Mouse (Mus musculus): ENCODE measurements around the gene Larp6. TPM values are rescaled to one million over a fixed set of nuclear protein-coding genes. Genes with fewer than 3 reads are reported as not detected.

Larp6 gene
- total and polyA plus RNA-seq, 2 experiments from 2014 or later: 26.0 to 33.4 TPM

- Histone ChIP-seq H3K4me3 (ENCODE audit: low read length) (no peak overlapping the region), H3K4me1 (ENCODE audit: insufficient read depth, low read length) (no peaks in the 10 kb centered on the region), H3K9ac (replicated peaks; ENCODE audit: low read length) (no peak overlapping the region), H3K27ac (no peak overlapping the region), H3K9me3 (ENCODE audit: low read length) (no peaks in the 10 kb centered on the region), H3K36me3 (ENCODE audit: insufficient read depth, low read length) (no peaks in the 10 kb centered on the region), H3K27me3 (ENCODE audit: insufficient read depth, low read length) (no peaks in the 10 kb centered on the region; the same call in 1 of the 2 replicates), H3K4me2 (ENCODE audit: low read depth, low read length) (no peak overlapping the region)
- no peak for DNase-seq (ENCODE audit: low spot score)
- WGBS: 67% methylated on average over 2 of the region's 2 CpGs
- peak; percentile 57 for TF ChIP-seq CTCF (IDR thresholded peaks at IDR 0.05; ENCODE audit: low read depth)
- ATAC-seq: no peak
These were observed 18.8 kb upstream of the Larp6 start for GRCm38 (mm10) chr9:60693986-60694385.

- H3K27me3 ChIP-seq (ENCODE audit: insufficient read depth, low read length): no peaks in the 10 kb centered on the region; the same call in 1 of the 2 replicates
- TF ChIP-seq CTCF (IDR thresholded peaks at IDR 0.05; ENCODE audit: low read depth): no peak
- H3K4me1 ChIP-seq (ENCODE audit: insufficient read depth, low read length): no peaks in the 10 kb centered on the region
- 69% methylated on average over 6 of the region's 6 CpGs for WGBS
- no peak for ATAC-seq
- no peak overlapping the region for H3K4me2 ChIP-seq (ENCODE audit: low read depth, low read length)
- H3K9ac ChIP-seq (replicated peaks; ENCODE audit: low read length): no peak overlapping the region
- H3K27ac ChIP-seq: no peak overlapping the region
- no peaks in the 10 kb centered on the region for H3K36me3 ChIP-seq (ENCODE audit: insufficient read depth, low read length)
- H3K9me3 ChIP-seq (ENCODE audit: low read length): no peaks in the 10 kb centered on the region
- no peak overlapping the region for H3K4me3 ChIP-seq (ENCODE audit: low read length)
- DNase-seq (ENCODE audit: low spot score): no peak
These were observed 16.4 kb upstream of the Larp6 start for GRCm38 (mm10) chr9:60696271-60696985.

GRCm38 (mm10) chr9:60699581-60700231 lies 13.1 kb upstream of the Larp6 start:
- no peak overlapping the region for H3K27ac ChIP-seq
- H3K4me2 ChIP-seq (ENCODE audit: low read depth, low read length): no peak overlapping the region
- peak; percentile 29 for DNase-seq (ENCODE audit: low spot score)
- H3K27me3 ChIP-seq (ENCODE audit: insufficient read depth, low read length): no peaks in the 10 kb centered on the region
- WGBS: 50% methylated on average over 18 of the region's 18 CpGs
- H3K4me1 ChIP-seq (ENCODE audit: insufficient read depth, low read length): no peaks in the 10 kb centered on the region
- ATAC-seq: no peak
- H3K9ac ChIP-seq (replicated peaks; ENCODE audit: low read length): no peak overlapping the region
- H3K36me3 ChIP-seq (ENCODE audit: insufficient read depth, low read length): no peaks in the 10 kb centered on the region
- H3K9me3 ChIP-seq (ENCODE audit: low read length): no peaks in the 10 kb centered on the region
- no peak for TF ChIP-seq CTCF (IDR thresholded peaks at IDR 0.05; ENCODE audit: low read depth)
- no peak overlapping the region for H3K4me3 ChIP-seq (ENCODE audit: low read length)

- no peaks in the 10 kb centered on the region for H3K9me3 ChIP-seq (ENCODE audit: low read length)
These were observed 5.2 kb upstream of the Larp6 start for GRCm38 (mm10) chr9:60707594-60707993.

DNA sequence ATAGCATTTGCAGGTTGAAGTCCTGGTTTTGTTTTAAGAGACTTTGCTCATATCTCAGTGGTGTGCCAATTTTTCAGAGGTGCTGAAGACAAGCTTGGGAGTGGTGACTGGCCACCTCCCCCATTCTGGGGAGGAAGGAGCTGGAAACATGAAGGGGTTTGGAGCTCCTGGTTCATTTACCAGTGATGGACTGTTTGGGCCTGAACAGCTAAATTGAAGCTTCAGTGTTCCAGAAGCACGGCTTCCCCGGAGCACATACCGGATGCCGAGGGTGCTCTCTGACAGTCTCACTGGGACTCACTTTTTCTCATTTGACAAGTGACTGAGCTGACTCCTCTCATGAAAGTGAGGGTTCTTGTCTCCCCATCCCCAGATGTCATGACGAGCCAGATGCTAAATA lies 4.2 kb upstream of the Larp6 start:
- DNase-seq (ENCODE audit: low spot score) (no peak), ATAC-seq (no peak)
- no peaks in the 10 kb centered on the region for H3K4me1 ChIP-seq (ENCODE audit: insufficient read depth, low read length)
- H3K36me3 ChIP-seq (ENCODE audit: insufficient read depth, low read length): no peaks in the 10 kb centered on the region
- H3K9me3 ChIP-seq (ENCODE audit: low read length): no peaks in the 10 kb centered on the region
- no peak overlapping the region for H3K9ac ChIP-seq (replicated peaks; ENCODE audit: low read length)
- no peak overlapping the region for H3K4me2 ChIP-seq (ENCODE audit: low read depth, low read length)
- TF ChIP-seq CTCF (IDR thresholded peaks at IDR 0.05; ENCODE audit: low read depth): no peak
- WGBS: 90% methylated on average over 5 of the region's 5 CpGs
- H3K27me3 ChIP-seq (ENCODE audit: insufficient read depth, low read length): no peaks in the 10 kb centered on the region
- H3K4me3 ChIP-seq (ENCODE audit: low read length): no peak overlapping the region
- H3K27ac ChIP-seq: no peak overlapping the region

More at GRCm38 (mm10) chr9:60707594-60707993, 5.2 kb upstream of the Larp6 start:
- Histone ChIP-seq H3K27me3 (ENCODE audit: insufficient read depth, low read length) (no peaks in the 10 kb centered on the region), H3K27ac (no peak overlapping the region), H3K4me3 (ENCODE audit: low read length) (no peak overlapping the region), H3K9ac (replicated peaks; ENCODE audit: low read length) (no peak overlapping the region), H3K4me2 (ENCODE audit: low read depth, low read length) (no peak overlapping the region), H3K36me3 (ENCODE audit: insufficient read depth, low read length) (no peaks in the 10 kb centered on the region), H3K4me1 (ENCODE audit: insufficient read depth, low read length) (no peaks in the 10 kb centered on the region)
- 93% methylated on average over 2 of the region's 2 CpGs for WGBS
- ATAC-seq: no peak
- TF ChIP-seq CTCF (IDR thresholded peaks at IDR 0.05; ENCODE audit: low read depth): peak; percentile 38
- no peak for DNase-seq (ENCODE audit: low spot score)

- DNase-seq (ENCODE audit: low spot score) (no peak), ATAC-seq (no peak)
- H3K27me3 ChIP-seq (ENCODE audit: insufficient read depth, low read length): no peaks in the 10 kb centered on the region
- H3K4me1 ChIP-seq (ENCODE audit: insufficient read depth, low read length): peaks cover 5% of the 10 kb centered on the region; the same call in 1 of the 2 replicates
- H3K4me3 ChIP-seq (ENCODE audit: low read length): no peak overlapping the region
- 86% methylated on average over 6 of the region's 6 CpGs for WGBS
- H3K36me3 ChIP-seq (ENCODE audit: insufficient read depth, low read length): no peaks in the 10 kb centered on the region
- no peak overlapping the region for H3K9ac ChIP-seq (replicated peaks; ENCODE audit: low read length)
- H3K27ac ChIP-seq: no peak overlapping the region
- H3K9me3 ChIP-seq (ENCODE audit: low read length): no peaks in the 10 kb centered on the region
- H3K4me2 ChIP-seq (ENCODE audit: low read depth, low read length): no peak overlapping the region
- no peak for TF ChIP-seq CTCF (IDR thresholded peaks at IDR 0.05; ENCODE audit: low read depth)
These were observed 3.1 kb upstream of the Larp6 start for GRCm38 (mm10) chr9:60709721-60710120.

DNA sequence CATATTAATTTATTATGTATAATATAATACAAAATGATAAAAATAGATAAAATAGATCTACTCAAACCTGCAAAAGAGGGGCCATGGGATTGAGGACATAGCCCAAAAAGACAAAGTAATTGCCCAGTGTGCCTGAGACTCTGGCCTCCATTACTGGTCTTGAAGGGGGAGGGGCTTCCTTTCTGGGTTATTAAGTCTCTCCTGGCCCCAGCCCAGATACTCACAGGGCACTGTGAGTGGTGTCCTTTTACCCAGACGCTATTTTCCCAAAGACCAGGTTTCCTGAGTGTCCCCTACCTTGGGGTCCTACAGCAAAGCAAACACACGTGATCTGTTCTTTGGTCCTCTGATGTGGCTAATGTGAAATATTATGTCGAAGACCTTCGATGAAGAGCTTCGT lies 778 bp upstream of the Larp6 start:
- ATAC-seq (no peak), DNase-seq (ENCODE audit: low spot score) (no peak)
- Histone ChIP-seq H3K27ac (peak overlapping the region; percentile 82; the same call in 1 of the 2 replicates), H3K9ac (replicated peaks; ENCODE audit: low read length) (no peak overlapping the region), H3K9me3 (ENCODE audit: low read length) (no peaks in the 10 kb centered on the region), H3K4me1 (ENCODE audit: insufficient read depth, low read length) (peaks cover 5% of the 10 kb centered on the region; the same call in 1 of the 2 replicates), H3K27me3 (ENCODE audit: insufficient read depth, low read length) (no peaks in the 10 kb centered on the region), H3K4me2 (ENCODE audit: low read depth, low read length) (peak overlapping the region; percentile 82), H3K4me3 (ENCODE audit: low read length) (no peak overlapping the region), H3K36me3 (ENCODE audit: insufficient read depth, low read length) (no peaks in the 10 kb centered on the region)
- 79% methylated on average over 5 of the region's 5 CpGs for WGBS
- no peak for TF ChIP-seq CTCF (IDR thresholded peaks at IDR 0.05; ENCODE audit: low read depth)
